Mouse (Mus musculus): ENCODE measurements around the gene Nudt8. TPM values are rescaled to one million over a fixed set of nuclear protein-coding genes. Genes with fewer than 3 reads are reported as not detected.
"Not testable (repeated sequence)": the region's sequence is repeated elsewhere in the genome, so short reads cannot be mapped to it uniquely, and the experiment has no call there.

Nudt8 gene
- total RNA-seq (2021) = 10 to 100 TPM in 1 of 2 experiments, 1 to 10 TPM in 1; 9.7 to 11.2 TPM

- DNase-seq (ENCODE audit: extremely low spot score in 1 of 2, low spot score in 2 of 2) = peak; percentile 94 to 97
- intact Hi-C loops (cut with DNase I) = no loop called here
These were observed at the start of gene Nudt8, which contains the start of gene Gm49405 for GRCm38 (mm10) chr19:4000119-4000900. Gene Nudt8 (plus strand): TSS chr19:4000580. Gene Gm49405 (plus strand): TSS chr19:4000626.

GRCm38 (mm10) chr19:3951461-3951860 is 48.9 kb upstream of the Nudt8 start:
- DNase-seq (ENCODE audit: extremely low spot score in 1 of 2, low spot score in 2 of 2) = no peak
- intact Hi-C loops (cut with DNase I) = no loop called here

GRCm38 (mm10) chr19:3952099-3952498 is 48.3 kb upstream of the Nudt8 start:
- intact Hi-C loops (cut with DNase I) = no loop called here
- no peak for DNase-seq (ENCODE audit: extremely low spot score in 1 of 2, low spot score in 2 of 2)

GRCm38 (mm10) chr19:3955033-3955432 is 45.3 kb upstream of the Nudt8 start:
- DNase-seq (ENCODE audit: extremely low spot score in 1 of 2, low spot score in 2 of 2) = no peak
- intact Hi-C loops (cut with DNase I) = no loop called here

- intact Hi-C loops (cut with DNase I) = no loop called here
- DNase-seq (ENCODE audit: extremely low spot score in 1 of 2, low spot score in 2 of 2) = no peak
These were observed 44.6 kb upstream of the Nudt8 start for GRCm38 (mm10) chr19:3955804-3956203.

- intact Hi-C loops (cut with DNase I); DNase-seq (ENCODE audit: extremely low spot score in 1 of 2, low spot score in 2 of 2): not testable (repeated sequence)
These were observed 42.9 kb upstream of the Nudt8 start for GRCm38 (mm10) chr19:3957296-3958036.

- no peak for DNase-seq (ENCODE audit: extremely low spot score in 1 of 2, low spot score in 2 of 2)
- intact Hi-C loops (cut with DNase I) = no loop called here
These were observed 41.9 kb upstream of the Nudt8 start, which contains the start of gene Aldh3b3 for GRCm38 (mm10) chr19:3958470-3958869. Gene Aldh3b3 (plus strand): TSS chr19:3958645.

GRCm38 (mm10) chr19:3959030-3959429 is 41.4 kb upstream of the Nudt8 start:
- intact Hi-C loops (cut with DNase I) = no loop called here
- no peak for DNase-seq (ENCODE audit: extremely low spot score in 1 of 2, low spot score in 2 of 2)

- no peak for DNase-seq (ENCODE audit: extremely low spot score in 1 of 2, low spot score in 2 of 2)
- intact Hi-C loops (cut with DNase I) = no loop called here
These were observed 40.2 kb upstream of the Nudt8 start for GRCm38 (mm10) chr19:3960211-3960610.

GRCm38 (mm10) chr19:3961805-3962204 is 38.6 kb upstream of the Nudt8 start:
- intact Hi-C loops (cut with DNase I); DNase-seq (ENCODE audit: extremely low spot score in 1 of 2, low spot score in 2 of 2): not testable (repeated sequence)

GRCm38 (mm10) chr19:3962469-3962868 is 37.9 kb upstream of the Nudt8 start:
- peak in 1 of 2 experiments; percentile 55 for DNase-seq (ENCODE audit: extremely low spot score in 1 of 2, low spot score in 2 of 2)
- intact Hi-C loops (cut with DNase I) = no loop called here

GRCm38 (mm10) chr19:3964030-3964429 is 36.4 kb upstream of the Nudt8 start:
- DNase-seq (ENCODE audit: extremely low spot score in 1 of 2, low spot score in 2 of 2) = no peak
- intact Hi-C loops (cut with DNase I) = no loop called here

- DNase-seq (ENCODE audit: extremely low spot score in 1 of 2, low spot score in 2 of 2) = no peak
- intact Hi-C loops (cut with DNase I) = no loop called here
These were observed 33.9 kb upstream of the Nudt8 start for GRCm38 (mm10) chr19:3966330-3967075.

- intact Hi-C loops (cut with DNase I) = no loop called here
- DNase-seq (ENCODE audit: extremely low spot score in 1 of 2, low spot score in 2 of 2) = no peak
These were observed 33.1 kb upstream of the Nudt8 start for GRCm38 (mm10) chr19:3967258-3967657.

GRCm38 (mm10) chr19:3972229-3972628 is 28.2 kb upstream of the Nudt8 start, which contains the start of gene Aldh3b2:
Gene Aldh3b2 (plus strand): TSS chr19:3972328.
- intact Hi-C loops (cut with DNase I) = no loop called here
- no peak for DNase-seq (ENCODE audit: extremely low spot score in 1 of 2, low spot score in 2 of 2)

GRCm38 (mm10) chr19:3974608-3975007 is 25.8 kb upstream of the Nudt8 start:
- DNase-seq (ENCODE audit: extremely low spot score in 1 of 2, low spot score in 2 of 2); intact Hi-C loops (cut with DNase I): not testable (repeated sequence)

- intact Hi-C loops (cut with DNase I) = no loop called here
- no peak for DNase-seq (ENCODE audit: extremely low spot score in 1 of 2, low spot score in 2 of 2)
These were observed 24.5 kb upstream of the Nudt8 start for GRCm38 (mm10) chr19:3975866-3976265.

- DNase-seq (ENCODE audit: extremely low spot score in 1 of 2, low spot score in 2 of 2) = peak; percentile 78 to 82
- intact Hi-C loops (cut with DNase I) = loop anchor here (5.0 kb wide), 1 partner anchor 33 kb away; no protein-coding TSS in a partner anchor
These were observed 20.1 kb upstream of the Nudt8 start for GRCm38 (mm10) chr19:3980309-3980708.

GRCm38 (mm10) chr19:3980917-3981316 is 19.5 kb upstream of the Nudt8 start:
- intact Hi-C loops (cut with DNase I) = loop anchor here (5.0 kb wide), 1 partner anchor 34 kb away; no protein-coding TSS in a partner anchor
- no peak for DNase-seq (ENCODE audit: extremely low spot score in 1 of 2, low spot score in 2 of 2)
